Mouse (Mus musculus) liver, adult 2 months (tissue): ENCODE results near the gene Katna1. TPM values are rescaled to one million over a fixed set of nuclear protein-coding genes. Genes with fewer than 3 reads are reported as not detected.
A peak's percentile ranks its signal among the peaks of the same experiment; 100 is the strongest.

Experiments
- DNase-seq: peaks from one replicate; pipeline ENCODE4 v3.0.0-alpha.2; 2011; ENCODE audit warnings: low read depth, low spot score; ENCODE audit errors: extremely low read depth
- H3K27ac ChIP-seq: fragments of 200-500 bp; replicated peaks from 2 replicates; pipeline ENCODE4 v1.5.1; 2012; ENCODE audit warnings: low read depth, mild to moderate bottlenecking, control low read depth, inconsistent platforms, low read length; ENCODE audit not compliant: insufficient read depth
- H3K27me3 ChIP-seq: fragments of 200-500 bp; 2 replicates; pipeline ENCODE4 v1.6.1; 2012; ENCODE audit warnings: mild to moderate bottlenecking, moderate library complexity, low read length, inconsistent platforms; ENCODE audit not compliant: control insufficient read depth, insufficient read depth
- H3K36me3 ChIP-seq: fragments of 200-500 bp; 2 replicates; pipeline ENCODE4 v1.6.1; 2012; ENCODE audit warnings: low read length, inconsistent platforms; ENCODE audit not compliant: control insufficient read depth, insufficient read depth
- H3K4me1 ChIP-seq: fragments of 200-500 bp; 2 replicates; pipeline ENCODE4 v1.6.1; 2011; ENCODE audit warnings: low read length; ENCODE audit not compliant: control insufficient read depth, insufficient read depth
- H3K4me3 ChIP-seq: fragments of 200-500 bp; 2 replicates; pipeline ENCODE4 v1.5.1; 2011; ENCODE audit warnings: low read depth, mild to moderate bottlenecking, control low read depth, low read length, moderate library complexity; ENCODE audit not compliant: insufficient read depth
- H3K79me2 ChIP-seq: fragments of 200-500 bp; 2 replicates; pipeline ENCODE4 v1.6.1; 2012; ENCODE audit warnings: inconsistent platforms, mild to moderate bottlenecking, low read length, moderate library complexity; ENCODE audit not compliant: control insufficient read depth, insufficient read depth
- H3K9ac ChIP-seq: fragments of 200-500 bp; 2 replicates; pipeline ENCODE4 v1.6.1; 2012; ENCODE audit warnings: low read depth, mild to moderate bottlenecking, control low read depth, inconsistent platforms, low read length
- CTCF ChIP-seq: fragments of 200-500 bp; IDR thresholded peaks from 2 replicates; pipeline ENCODE4 v1.5.1; 2011; ENCODE audit warnings: low read depth, low read length, control low read depth
- POLR2A ChIP-seq: fragments of 200-500 bp; IDR thresholded peaks from 2 replicates; pipeline ENCODE4 v1.6.1; 2011; ENCODE audit warnings: low read length, control low read depth; ENCODE audit not compliant: insufficient read depth; ENCODE audit errors: extremely low read depth
- WGBS: fragments of 180-500 bp; shearing (Covaris S2); methylation state at CpG from one replicate; pipeline ENCODE4 v1.1.7; 2018; 5-methylcytosine and 5-hydroxymethylcytosine counted together
- polyA plus RNA-seq: library from polyadenylated mRNA; depleted of rRNA; stranded (reverse); fragments of >200 nt; gene quantifications from 2 replicates; pipeline ENCODE4 v1.2.3, GENCODE M21; 2012; rRNA removed
- total RNA-seq: library from RNA; depleted of rRNA; stranded (reverse); fragments of >200 nt; gene quantifications from 2 replicates; pipeline ENCODE4 v1.2.3, GENCODE M21; 2014; rRNA removed

Gene Katna1
- total RNA-seq (16.0 and 18.9 TPM in 2 replicates), polyA plus RNA-seq (1.7 and 2.4 TPM in 2 replicates)

GRCm38 (mm10) chr10:7725751-7726500 lies at the start of gene Katna1:
Gene Katna1, plus strand, starts transcription at chr10:7726000.
- TF ChIP-seq POLR2A (peak; percentile 70; the same call in 1 of the 2 replicates), CTCF (no peak)

GRCm38 (mm10) chr10:7680731-7681301 lies 45.0 kb upstream of the Katna1 start, which contains the start of the genes Pcmt1 and Lats1:
Gene Pcmt1, minus strand, starts transcription at chr10:7681136.
Gene Lats1, plus strand, starts transcription at chr10:7681214.
- H3K9ac ChIP-seq = peak within 1 kb of the TSS; percentile 89
- H3K27me3 ChIP-seq = no peaks in the 10 kb centered on the region
- TF ChIP-seq CTCF (no peak), POLR2A (peak; percentile 54; the same call in 1 of the 2 replicates)
- under 1% methylated on average over 65 of the region's 65 CpGs for WGBS
- peaks cover 26% of the 10 kb centered on the region for H3K4me1 ChIP-seq
- peaks cover 3% of the 10 kb centered on the region; the same call in 1 of the 2 replicates for H3K36me3 ChIP-seq
- peak; percentile 57 for DNase-seq
- peaks cover 28% of the 10 kb centered on the region; the same call in 1 of the 2 replicates for H3K79me2 ChIP-seq
- peak within 1 kb of the TSS; percentile 88 for H3K4me3 ChIP-seq
- H3K27ac ChIP-seq = peak within 1 kb of the TSS; percentile 90

More at GRCm38 (mm10) chr10:7725751-7726500, at the start of gene Katna1:
- WGBS = under 1% methylated on average over 49 of the region's 49 CpGs
- H3K27me3 ChIP-seq = no peaks in the 10 kb centered on the region
- H3K9ac ChIP-seq = peak within 1 kb of the TSS; percentile 77
- H3K79me2 ChIP-seq = peaks cover 18% of the 10 kb centered on the region; the same call in 1 of the 2 replicates
- peak; percentile 85 for DNase-seq
- H3K4me3 ChIP-seq = peak within 1 kb of the TSS; percentile 91
- peak within 1 kb of the TSS; percentile 64 for H3K27ac ChIP-seq
- no peaks in the 10 kb centered on the region for H3K36me3 ChIP-seq
- H3K4me1 ChIP-seq = peaks cover 4% of the 10 kb centered on the region; the same call in 1 of the 2 replicates

- peaks cover 26% of the 10 kb centered on the region for H3K4me1 ChIP-seq
- under 1% methylated on average over 64 of the region's 64 CpGs for WGBS
- DNase-seq = peak; percentile 73
Measured at GRCm38 (mm10) chr10:7681343-7682025, 44.3 kb upstream of the Katna1 start.

GRCm38 (mm10) chr10:7682249-7682648 lies 43.6 kb upstream of the Katna1 start:
- 23% methylated on average over 3 of the region's 3 CpGs for WGBS
- no peak for DNase-seq
- no peak overlapping the region for H3K27ac ChIP-seq
- H3K79me2 ChIP-seq = peaks cover 38% of the 10 kb centered on the region; the same call in 1 of the 2 replicates
- no peak overlapping the region; the same call in 1 of the 2 replicates for H3K9ac ChIP-seq
- no peaks in the 10 kb centered on the region for H3K27me3 ChIP-seq
- no peak for TF ChIP-seq CTCF
- TF ChIP-seq POLR2A = no peak
- no peaks in the 10 kb centered on the region for H3K36me3 ChIP-seq
- peak overlapping the region; percentile 88 for H3K4me3 ChIP-seq
- H3K4me1 ChIP-seq = peaks cover 26% of the 10 kb centered on the region

More at GRCm38 (mm10) chr10:7681343-7682025, 44.3 kb upstream of the Katna1 start:
- H3K9ac ChIP-seq = peak overlapping the region; percentile 89
- TF ChIP-seq POLR2A (0 out of 2 replicates have a peak, but pooled peaks have one; percentile 34), CTCF (peak; percentile 39; the same call in 1 of the 2 replicates)
- H3K27ac ChIP-seq = peak overlapping the region; percentile 90
- H3K27me3 ChIP-seq = no peaks in the 10 kb centered on the region
- peaks cover 31% of the 10 kb centered on the region; the same call in 1 of the 2 replicates for H3K79me2 ChIP-seq
- peak overlapping the region; percentile 88 for H3K4me3 ChIP-seq
- H3K36me3 ChIP-seq = no peaks in the 10 kb centered on the region; the same call in 1 of the 2 replicates

- H3K4me3 ChIP-seq = no peak overlapping the region
- no peaks in the 10 kb centered on the region for H3K27me3 ChIP-seq
- peaks cover 14% of the 10 kb centered on the region for H3K4me1 ChIP-seq
- no peak overlapping the region for H3K9ac ChIP-seq
- H3K27ac ChIP-seq = no peak overlapping the region
- H3K79me2 ChIP-seq = peaks cover 30% of the 10 kb centered on the region; the same call in 1 of the 2 replicates
- H3K36me3 ChIP-seq = peaks cover 9% of the 10 kb centered on the region
- no peak for DNase-seq
- TF ChIP-seq POLR2A = no peak
- no peak for TF ChIP-seq CTCF
- WGBS = 88% methylated on average over 6 of the region's 6 CpGs
Measured at GRCm38 (mm10) chr10:7686902-7687301, 38.9 kb upstream of the Katna1 start.
